Mouse (Mus musculus) heart, postnatal 0 days (tissue): ENCODE measurements at regions not wholly inside any gene's neighbourhood (a gene's known extent, or its start where the extent isn't known, plus 50 kb on each side); places are given as distances from the start of the nearest gene placed in this dataset.

Source experiments
- ATAC-seq: fragments of 200-750 bp; cut with Nextera tagmentation; 2 replicates; pipeline ENCODE4 v1.8.0; 2017; ENCODE audit warnings: low read depth, moderate number of reproducible peaks, moderate library complexity; ENCODE audit not compliant: insufficient read depth
- DNase-seq: peaks from one replicate; pipeline ENCODE4 v3.0.0-alpha.2; 2016; ENCODE audit warnings: low spot score
- H3K27ac ChIP-seq: fragments of 300-500 bp; sonication (generic); 2 replicates; pipeline ENCODE4 v1.5.1; 2014; ENCODE audit warnings: low read depth, mild to moderate bottlenecking
- H3K27me3 ChIP-seq: fragments of 300-500 bp; sonication (generic); 2 replicates; pipeline ENCODE4 v1.6.1; 2014; ENCODE audit warnings: low read length, mixed read lengths; ENCODE audit not compliant: control insufficient read depth, insufficient read depth
- H3K36me3 ChIP-seq: fragments of 300-500 bp; sonication (generic); replicated peaks from 2 replicates; pipeline ENCODE4 v1.6.1; 2014; ENCODE audit warnings: low read length, mixed read lengths; ENCODE audit not compliant: control insufficient read depth, insufficient read depth
- H3K4me1 ChIP-seq: fragments of 300-500 bp; sonication (generic); 2 replicates; pipeline ENCODE4 v1.6.1; 2014; ENCODE audit warnings: antibody characterized with exemption; ENCODE audit not compliant: control insufficient read depth, insufficient read depth
- H3K4me2 ChIP-seq: fragments of 300-500 bp; sonication (generic); 2 replicates; pipeline ENCODE4 v1.6.1; 2014; ENCODE audit warnings: low read depth, mild to moderate bottlenecking, low read length, moderate library complexity
- H3K4me3 ChIP-seq: fragments of 300-500 bp; sonication (generic); 2 replicates; pipeline ENCODE4 v1.5.1; 2014; ENCODE audit warnings: low read depth, low read length
- H3K9ac ChIP-seq: fragments of 300-500 bp; sonication (generic); replicated peaks from 2 replicates; pipeline ENCODE4 v1.6.1; 2014; ENCODE audit warnings: low read depth, low read length, mixed read lengths
- H3K9me3 ChIP-seq: fragments of 300-500 bp; sonication (generic); replicated peaks from 2 replicates; pipeline ENCODE4 v1.6.1; 2016; ENCODE audit warnings: low read length; ENCODE audit not compliant: control insufficient read depth
- CTCF ChIP-seq: IDR thresholded peaks from 2 replicates; pipeline ENCODE4 v1.5.1; 2016; ENCODE audit warnings: antibody characterized with exemption, control low read depth, low read depth
- EP300 ChIP-seq: IDR thresholded peaks from 2 replicates; pipeline ENCODE4 v1.6.1; 2016; ENCODE audit warnings: antibody characterized with exemption, low read depth
- WGBS: fragments of 180-500 bp; shearing (Covaris S2); extraction: QIAGEN DNeasy Blood & Tissue Kit; methylation state at CpG from one replicate; pipeline ENCODE4 v1.1.7; 2014; 5-methylcytosine and 5-hydroxymethylcytosine counted together

GRCm38 (mm10) chr6:48215212-48215611, 128.8 kb upstream of the Zfp746 start:
- H3K27me3 ChIP-seq = no peaks in the 10 kb centered on the region
- H3K27ac ChIP-seq = no peak overlapping the region
- 44% methylated on average over 4 of the region's 4 CpGs for WGBS
- no peak for DNase-seq
- H3K4me3 ChIP-seq = no peak overlapping the region
- H3K9me3 ChIP-seq = no peaks in the 10 kb centered on the region
- no peak overlapping the region for H3K9ac ChIP-seq
- no peak for ATAC-seq
- no peaks in the 10 kb centered on the region for H3K4me1 ChIP-seq
- TF ChIP-seq EP300 = no peak
- H3K4me2 ChIP-seq = no peak overlapping the region
- H3K36me3 ChIP-seq = no peaks in the 10 kb centered on the region

GRCm38 (mm10) chr6:48209739-48210138, 123.3 kb upstream of the Zfp746 start:
- DNase-seq (no peak), ATAC-seq (no peak)
- Histone ChIP-seq H3K36me3 (no peaks in the 10 kb centered on the region), H3K4me1 (no peaks in the 10 kb centered on the region), H3K27ac (no peak overlapping the region), H3K27me3 (no peaks in the 10 kb centered on the region), H3K4me3 (no peak overlapping the region), H3K9ac (no peak overlapping the region), H3K9me3 (no peaks in the 10 kb centered on the region), H3K4me2 (no peak overlapping the region)
- no peak for TF ChIP-seq CTCF
- no peak for TF ChIP-seq EP300
- WGBS = 69% methylated on average over 2 of the region's 2 CpGs

GRCm38 (mm10) chr6:48209103-48209502, 122.7 kb upstream of the Zfp746 start:
- TF ChIP-seq CTCF = no peak
- H3K27me3 ChIP-seq = no peaks in the 10 kb centered on the region
- H3K9ac ChIP-seq = no peak overlapping the region
- no peaks in the 10 kb centered on the region for H3K36me3 ChIP-seq
- 60% methylated on average over 2 of the region's 2 CpGs for WGBS
- no peaks in the 10 kb centered on the region for H3K9me3 ChIP-seq
- H3K4me1 ChIP-seq = no peaks in the 10 kb centered on the region
- no peak overlapping the region for H3K27ac ChIP-seq
- no peak overlapping the region for H3K4me2 ChIP-seq
- H3K4me3 ChIP-seq = no peak overlapping the region
- DNase-seq (no peak), ATAC-seq (no peak)

- ATAC-seq (no peak), DNase-seq (no peak)
- H3K27ac ChIP-seq = no peak overlapping the region
- no peak overlapping the region for H3K9ac ChIP-seq
- no peaks in the 10 kb centered on the region for H3K9me3 ChIP-seq
- H3K4me2 ChIP-seq = no peak overlapping the region
- no peaks in the 10 kb centered on the region for H3K27me3 ChIP-seq
- WGBS = 85% methylated on average over 5 of the region's 5 CpGs
- H3K4me3 ChIP-seq = no peak overlapping the region
- TF ChIP-seq EP300 (no peak), CTCF (no peak)
- H3K4me1 ChIP-seq = no peaks in the 10 kb centered on the region
- no peaks in the 10 kb centered on the region for H3K36me3 ChIP-seq
Observed at GRCm38 (mm10) chr6:48205722-48206121, 119.3 kb upstream of the Zfp746 start.

- Histone ChIP-seq H3K27me3 (no peaks in the 10 kb centered on the region), H3K36me3 (no peaks in the 10 kb centered on the region), H3K27ac (no peak overlapping the region), H3K4me3 (no peak overlapping the region), H3K9ac (no peak overlapping the region), H3K9me3 (no peaks in the 10 kb centered on the region), H3K4me1 (no peaks in the 10 kb centered on the region), H3K4me2 (no peak overlapping the region)
- WGBS = 45% methylated on average over 3 of the region's 3 CpGs
- no peak for DNase-seq
- ATAC-seq = no peak
- TF ChIP-seq EP300 = no peak
- TF ChIP-seq CTCF = no peak
Observed at GRCm38 (mm10) chr6:48199951-48200350, 113.6 kb upstream of the Zfp746 start.

GRCm38 (mm10) chr6:48198806-48199205, 112.4 kb upstream of the Zfp746 start:
- no peak for ATAC-seq
- no peak overlapping the region for H3K9ac ChIP-seq
- no peak overlapping the region for H3K4me3 ChIP-seq
- no peaks in the 10 kb centered on the region for H3K27me3 ChIP-seq
- no peaks in the 10 kb centered on the region for H3K4me1 ChIP-seq
- no peak for DNase-seq
- no peaks in the 10 kb centered on the region for H3K36me3 ChIP-seq
- H3K4me2 ChIP-seq = no peak overlapping the region
- no peaks in the 10 kb centered on the region for H3K9me3 ChIP-seq
- 77% methylated on average over 1 of the region's 1 CpGs for WGBS
- no peak for TF ChIP-seq EP300
- no peak for TF ChIP-seq CTCF
- H3K27ac ChIP-seq = no peak overlapping the region
